Mouse (Mus musculus) adrenal gland, adult 18-20 months (tissue): Measurements from ENCODE around the gene Ndufaf7. TPM values are rescaled to one million over a fixed set of nuclear protein-coding genes. Genes with fewer than 3 reads are reported as not detected.

Source experiments
- DNase-seq, 2 experiments: peaks; one replicate each; pipeline ENCODE4 v3.0.0; 2021 to 2022; ENCODE audit warnings: low spot score in 2 of 2
- total RNA-seq, 2 experiments: library from RNA; stranded (reverse); gene quantifications; 1 replicate in 1 of 2; 2 replicates in 1 of 2; pipeline ENCODE4 v1.2.3; 2021

Gene Ndufaf7
- total RNA-seq, 2 experiments from 2014 or later = 43.9 to 47.8 TPM

- DNase-seq = no peak
Observed at GRCm38 (mm10) chr17:78959473-78959872, 22.5 kb downstream of the Ndufaf7 start.

- no peak for DNase-seq
Observed at GRCm38 (mm10) chr17:78964387-78964786, 27.5 kb downstream of the Ndufaf7 start.

- DNase-seq = no peak
Observed at GRCm38 (mm10) chr17:78966092-78966883, 29.4 kb downstream of the Ndufaf7 start.

GRCm38 (mm10) chr17:78968500-78968899 lies 31.6 kb downstream of the Ndufaf7 start:
- DNase-seq = no peak

GRCm38 (mm10) chr17:78983166-78983565 lies 46.2 kb downstream of the Ndufaf7 start:
- DNase-seq = no peak

GRCm38 (mm10) chr17:78983736-78984135 lies 46.8 kb downstream of the Ndufaf7 start:
- no peak for DNase-seq

GRCm38 (mm10) chr17:78989015-78989414 lies 52.1 kb downstream of the Ndufaf7 start:
- no peak for DNase-seq

GRCm38 (mm10) chr17:78991549-78991948 lies 54.6 kb downstream of the Ndufaf7 start:
- no peak for DNase-seq

GRCm38 (mm10) chr17:78992303-78993027 lies 55.5 kb downstream of the Ndufaf7 start:
- DNase-seq = no peak

GRCm38 (mm10) chr17:78993670-78994069 lies 56.7 kb downstream of the Ndufaf7 start:
- no peak for DNase-seq

GRCm38 (mm10) chr17:78994382-78994781 lies 57.4 kb downstream of the Ndufaf7 start:
- DNase-seq = no peak

GRCm38 (mm10) chr17:78994931-78995820 lies 58.2 kb downstream of the Ndufaf7 start:
- no peak for DNase-seq

Other genes starting within 250 kb of the Ndufaf7 start
- 10 to 100 TPM; 18.1 to 20.3 TPM for gene Strn, start 199.9 kb upstream of the Ndufaf7 start, total RNA-seq
- 10 to 100 TPM; 32.9 to 35.3 TPM for gene Heatr5b, start 101.8 kb upstream of the Ndufaf7 start, total RNA-seq
- 10 to 100 TPM; 22.6 to 26.7 TPM for gene Gpatch11, start 101.6 kb upstream of the Ndufaf7 start, total RNA-seq
- gene Eif2ak2, start 54.6 kb upstream of the Ndufaf7 start, total RNA-seq = 10 to 100 TPM; 18.8 to 20.7 TPM
- gene Sult6b1, start 30.1 kb upstream of the Ndufaf7 start, total RNA-seq = not detected
- gene Cebpzos, start 20.6 kb upstream of the Ndufaf7 start, total RNA-seq = 10 to 100 TPM; 34.0 to 38.2 TPM
- 10 to 100 TPM; 46.4 to 50.8 TPM for gene Cebpz, start 70 bp upstream of the Ndufaf7 start, total RNA-seq
- gene Prkd3, start 83.7 kb downstream of the Ndufaf7 start, total RNA-seq = 10 to 100 TPM; 18.5 to 21.8 TPM
- gene Qpct, start 114.8 kb downstream of the Ndufaf7 start, total RNA-seq = 1 to 10 TPM; 7.3 to 8.1 TPM